35 mouse cellular contexts compared by ENCODE assay signal in genomic region chr8:65018423-65018822, GRCm38 (mm10). TPM values are rescaled to one million over a fixed set of nuclear protein-coding genes. Genes with fewer than 3 reads are reported as not detected.
"Had no signal": no experiment of that assay in that cellular context is flagged by ENCODE, and none has a peak within 500 bp of the region (broad histone marks: within the 10 kb centered on the region; RNA-seq: fewer than 3 reads in every experiment).

Gene Trim61 (minus strand): TSS chr8:65018523.
Gene Trim60 (minus strand): TSS chr8:65018584.

- H3K4me1 ChIP-seq: limb, embryonic 10.5 days; limb, embryonic 12.5 days; limb, embryonic 13.5 days; limb, embryonic 15.5 days; liver, embryonic 12.5 days; liver, embryonic 13.5 days; liver, embryonic 15.5 days; lung, embryonic 15.5 days; megakaryocyte, embryonic 14.5 days; midbrain, embryonic 10.5 days; midbrain, embryonic 12.5 days; midbrain, embryonic 13.5 days; midbrain, embryonic 15.5 days had no signal

- H3K27ac ChIP-seq: left cerebral cortex, adult 2 months; limb, embryonic 10.5 days; limb, embryonic 12.5 days; limb, embryonic 13.5 days; limb, embryonic 15.5 days; liver, embryonic 12.5 days; liver, embryonic 13.5 days; liver, embryonic 14.5 days; liver, embryonic 15.5 days; lung, embryonic 15.5 days; macrophage; midbrain, embryonic 10.5 days; midbrain, embryonic 12.5 days; midbrain, embryonic 13.5 days; midbrain, embryonic 15.5 days had no signal

- H3K9ac ChIP-seq: limb, embryonic 12.5 days; limb, embryonic 13.5 days; limb, embryonic 15.5 days; liver, embryonic 12.5 days; liver, embryonic 13.5 days; liver, embryonic 14.5 days; liver, embryonic 15.5 days; liver, postnatal 0 days; lung, embryonic 14.5 days; lung, embryonic 15.5 days; midbrain, embryonic 12.5 days; midbrain, embryonic 13.5 days; midbrain, embryonic 15.5 days had no signal

- H3K9me3 ChIP-seq: limb, embryonic 10.5 days; limb, embryonic 15.5 days; liver, embryonic 13.5 days; liver, embryonic 15.5 days; lung, embryonic 15.5 days; midbrain, embryonic 10.5 days; midbrain, embryonic 12.5 days; midbrain, embryonic 13.5 days; midbrain, embryonic 15.5 days had no signal

- H3K27me3 ChIP-seq: limb, embryonic 12.5 days; limb, embryonic 13.5 days; limb, embryonic 15.5 days; liver, embryonic 12.5 days; liver, embryonic 13.5 days; liver, embryonic 15.5 days; lung, embryonic 15.5 days; megakaryocyte, embryonic 14.5 days; midbrain, embryonic 12.5 days; midbrain, embryonic 13.5 days; midbrain, embryonic 15.5 days had no signal

- H3K36me3 ChIP-seq: limb, embryonic 10.5 days; limb, embryonic 12.5 days; limb, embryonic 13.5 days; limb, embryonic 15.5 days; liver, embryonic 12.5 days; liver, embryonic 13.5 days; liver, embryonic 15.5 days; lung, embryonic 15.5 days; midbrain, embryonic 10.5 days; midbrain, embryonic 12.5 days; midbrain, embryonic 13.5 days; midbrain, embryonic 15.5 days had no signal

- ATAC-seq: liver, embryonic 12.5 days; liver, postnatal 0 days; lung, postnatal 0 days; midbrain, embryonic 13.5 days; midbrain, embryonic 15.5 days; midbrain, embryonic 16.5 days had no signal

- H3K4me2 ChIP-seq: limb, embryonic 12.5 days; limb, embryonic 13.5 days; limb, embryonic 15.5 days; liver, embryonic 11.5 days; liver, embryonic 12.5 days; liver, embryonic 13.5 days; liver, embryonic 15.5 days; lung, embryonic 14.5 days; lung, embryonic 15.5 days; midbrain, embryonic 12.5 days; midbrain, embryonic 13.5 days; midbrain, embryonic 15.5 days had no signal

- H3K4me3 ChIP-seq: left cerebral cortex, adult 2 months; limb, embryonic 10.5 days; limb, embryonic 12.5 days; limb, embryonic 13.5 days; limb, embryonic 15.5 days; liver, embryonic 12.5 days; liver, embryonic 13.5 days; liver, embryonic 15.5 days; lung, embryonic 15.5 days; megakaryocyte, embryonic 14.5 days; midbrain, embryonic 10.5 days; midbrain, embryonic 12.5 days; midbrain, embryonic 13.5 days; midbrain, embryonic 15.5 days; myocyte had no signal

- DNase-seq: left cerebral cortex, postnatal 4 days; liver; liver, embryonic 13.5 days; liver, postnatal 0 days; lung, adult 18-20 months; lung, adult 2 months; lung, embryonic 14.5 days; lung, postnatal 10 days; lung, postnatal 14 days; lung, postnatal 36 days; lung, postnatal 4 days had no signal

RNA-seq across cellular contexts. Expression of gene Trim61, which starts in this region (rescaled TPM):
- polyA plus RNA-seq: limb, embryonic 10.5 days; limb, embryonic 11.5 days; limb, embryonic 12.5 days; liver, adult 2 months; liver, embryonic 12.5 days; liver, embryonic 13.5 days; liver, embryonic 14.5 days; liver, embryonic 15.5 days; liver, embryonic 16.5 days; liver, postnatal 0 days; lung, adult 2 months; lung, embryonic 14.5 days; lung, embryonic 15.5 days; lung, embryonic 16.5 days; lung, postnatal 0 days; macrophage; midbrain, embryonic 12.5 days; midbrain, embryonic 13.5 days; midbrain, embryonic 15.5 days; midbrain, embryonic 16.5 days; midbrain, postnatal 0 days; myocyte had no signal

RNA-seq across cellular contexts. Expression of gene Trim60, which starts in this region (rescaled TPM):
- polyA plus RNA-seq: limb, embryonic 10.5 days; limb, embryonic 11.5 days; limb, embryonic 12.5 days; liver, adult 2 months; liver, embryonic 11.5 days; liver, embryonic 12.5 days; liver, embryonic 13.5 days; liver, embryonic 14.5 days; liver, embryonic 15.5 days; liver, embryonic 16.5 days; liver, postnatal 0 days; lung, adult 2 months; lung, embryonic 14.5 days; lung, embryonic 15.5 days; lung, embryonic 16.5 days; lung, postnatal 0 days; macrophage; midbrain, embryonic 10.5 days; midbrain, embryonic 12.5 days; midbrain, embryonic 13.5 days; midbrain, embryonic 15.5 days; midbrain, embryonic 16.5 days; midbrain, postnatal 0 days; myocyte had no signal
